Mouse (Mus musculus) kidney, adult 18-20 months (tissue): Measurements from ENCODE around the gene Fbxl4.
A peak's percentile ranks its signal among the peaks of the same experiment; 100 is the strongest.
"Not testable (repeated sequence)": the region's sequence is repeated elsewhere in the genome, so short reads cannot be mapped to it uniquely, and the experiment has no call there.

Experiments
- DNase-seq: peaks from one replicate; pipeline ENCODE4 v3.0.0; 2021

Gene Fbxl4

DNA sequence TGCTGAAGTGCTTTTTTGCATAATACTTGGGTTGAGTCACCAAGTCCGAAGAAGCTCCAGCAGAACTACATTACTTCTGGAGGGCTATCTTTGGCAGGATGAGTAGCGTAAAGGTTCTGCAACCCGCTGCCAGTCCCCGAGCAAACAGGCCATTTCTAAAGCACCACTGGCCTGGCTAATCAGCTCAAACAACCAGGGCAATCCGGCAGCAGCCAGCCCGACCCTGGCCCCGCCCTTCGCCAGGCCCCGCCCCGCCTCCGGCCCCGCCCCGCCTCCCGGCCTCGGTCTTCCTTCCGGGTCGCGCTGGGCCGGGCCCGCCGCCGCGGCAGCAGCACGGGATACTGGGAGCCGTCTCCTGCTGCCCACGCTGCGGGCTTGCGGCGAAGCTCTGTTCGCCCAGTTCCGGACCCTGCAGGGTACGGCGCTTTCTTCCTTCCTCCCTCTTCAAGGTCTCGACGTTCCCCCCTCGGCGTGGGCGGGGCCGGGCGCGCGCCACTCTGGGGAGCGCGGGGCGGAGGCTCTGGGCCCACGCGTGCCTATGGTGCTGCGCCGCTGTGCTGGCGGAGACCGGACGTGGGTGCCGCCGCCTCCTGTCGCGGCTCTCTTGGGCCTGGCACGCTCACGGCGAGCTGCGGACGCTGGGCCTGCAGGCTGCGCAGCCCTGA is at the start of gene Fbxl4:
Gene Fbxl4 (plus strand): TSS at position 278 of the 665 bp plus-strand sequence.
- peak; percentile 91 for DNase-seq

DNA sequence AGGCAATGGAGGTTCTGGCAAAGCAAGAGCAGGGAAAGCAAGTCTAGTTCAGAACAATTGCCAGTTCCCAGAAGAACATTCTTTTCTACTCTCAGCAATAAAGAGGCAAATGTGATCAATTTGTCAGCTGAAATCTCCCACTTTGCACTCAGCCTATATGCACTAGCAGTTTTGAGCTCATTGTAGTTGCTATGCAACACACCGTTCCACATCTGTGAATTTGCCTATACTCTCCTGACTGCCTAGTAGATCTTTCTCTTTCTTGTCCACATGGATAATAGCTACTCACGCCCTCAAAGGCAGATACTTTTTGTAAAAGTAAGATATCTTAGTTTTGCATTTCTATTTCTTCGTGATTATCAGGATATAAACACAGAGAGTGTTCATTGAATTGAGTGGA is 42.8 kb upstream of the Fbxl4 start:
- no peak for DNase-seq

DNA sequence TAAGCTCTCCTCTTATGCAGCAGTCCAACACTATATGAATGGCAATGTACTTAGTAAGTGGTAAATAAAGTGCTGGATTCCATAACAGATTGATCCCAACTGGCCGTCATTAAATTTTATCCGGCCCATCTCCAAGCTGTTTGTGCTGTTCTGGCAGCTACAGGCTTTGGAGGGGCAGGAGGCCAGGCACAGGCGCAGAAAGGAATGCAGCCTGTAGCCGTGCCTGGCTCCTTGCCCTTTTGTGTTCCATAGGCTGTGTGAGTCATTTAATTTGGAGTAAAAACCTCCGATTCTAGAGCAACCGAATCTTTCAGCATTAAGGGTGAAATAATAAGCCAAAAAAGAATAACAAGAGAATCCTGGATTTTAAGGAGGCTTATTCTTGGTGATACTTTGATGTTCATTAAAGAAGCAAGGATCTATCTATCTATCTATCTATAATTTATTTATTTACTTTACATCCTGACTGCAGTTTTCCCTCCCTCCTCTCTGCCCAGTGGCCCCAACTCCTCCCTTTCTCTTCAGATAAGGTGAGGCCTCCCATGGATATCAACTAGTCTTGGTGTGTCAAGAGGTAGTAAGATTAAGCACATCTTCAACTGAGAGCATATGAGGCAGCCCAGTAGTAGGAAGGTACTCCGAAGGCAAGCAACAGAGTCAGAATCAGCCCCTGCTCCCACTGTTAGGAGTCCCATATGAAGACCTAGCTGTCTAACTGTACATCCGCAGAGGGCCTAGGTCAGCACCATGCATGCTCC is 14.3 kb upstream of the Fbxl4 start:
- no peak for DNase-seq

DNA sequence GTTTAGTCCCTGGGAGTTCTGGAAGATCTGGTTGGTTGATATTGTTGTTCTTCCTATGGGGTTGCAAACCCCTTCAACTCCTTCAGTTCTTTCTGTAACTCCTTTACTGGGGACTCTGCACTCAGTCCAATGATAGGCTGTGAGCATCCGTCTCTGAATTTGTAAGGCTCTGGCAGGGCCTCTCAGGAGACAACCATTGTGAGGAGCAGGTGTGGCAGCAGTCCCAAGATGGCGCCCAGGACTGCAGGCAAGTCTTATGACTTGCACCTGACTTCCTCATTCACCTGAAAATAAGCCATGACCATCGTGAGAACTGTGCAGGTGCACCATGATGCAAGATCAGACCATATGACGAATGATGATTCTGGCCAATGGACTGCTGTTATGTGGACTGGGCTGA is 8.3 kb upstream of the Fbxl4 start:
- DNase-seq = not testable (repeated sequence)

DNA sequence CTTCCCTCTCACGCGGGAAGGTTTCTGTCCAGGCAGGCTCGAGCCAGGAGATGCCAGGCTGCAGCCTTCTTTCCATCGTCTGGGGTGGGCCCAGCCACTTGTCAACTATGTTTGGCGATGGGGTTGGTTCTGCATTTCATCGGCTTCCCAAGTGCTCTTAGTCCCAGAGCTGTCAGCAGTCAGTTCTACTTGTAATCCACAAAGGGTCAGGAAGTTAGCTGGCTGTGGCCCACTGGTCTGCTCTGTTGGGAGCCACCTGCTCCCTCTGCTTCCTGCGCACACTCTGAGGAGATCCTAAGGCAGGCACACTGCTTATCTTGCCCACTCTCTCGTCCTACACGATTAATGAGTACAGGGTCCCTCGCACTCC is 573 bp downstream of the Fbxl4 start:
- DNase-seq = no peak

DNA sequence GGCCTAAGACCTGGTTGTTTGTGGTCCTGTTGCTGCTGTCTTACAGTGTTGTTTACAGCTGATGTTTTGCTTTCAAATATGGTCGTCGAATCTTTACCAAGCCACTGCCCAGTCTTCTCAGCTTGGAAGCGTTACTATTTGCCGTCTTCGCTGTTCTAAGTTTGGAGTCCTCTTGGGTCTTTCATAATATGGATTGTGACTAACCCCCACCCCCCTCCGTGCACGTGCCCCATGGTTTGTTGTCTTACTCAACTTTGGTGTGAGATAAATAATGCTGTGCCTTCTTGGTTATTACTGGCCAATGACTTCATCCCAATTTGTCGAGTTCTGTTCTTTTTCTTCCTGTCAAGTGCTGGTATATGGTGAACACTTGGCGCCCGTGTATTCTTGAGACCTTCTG is 1.1 kb downstream of the Fbxl4 start:
- no peak for DNase-seq

DNA sequence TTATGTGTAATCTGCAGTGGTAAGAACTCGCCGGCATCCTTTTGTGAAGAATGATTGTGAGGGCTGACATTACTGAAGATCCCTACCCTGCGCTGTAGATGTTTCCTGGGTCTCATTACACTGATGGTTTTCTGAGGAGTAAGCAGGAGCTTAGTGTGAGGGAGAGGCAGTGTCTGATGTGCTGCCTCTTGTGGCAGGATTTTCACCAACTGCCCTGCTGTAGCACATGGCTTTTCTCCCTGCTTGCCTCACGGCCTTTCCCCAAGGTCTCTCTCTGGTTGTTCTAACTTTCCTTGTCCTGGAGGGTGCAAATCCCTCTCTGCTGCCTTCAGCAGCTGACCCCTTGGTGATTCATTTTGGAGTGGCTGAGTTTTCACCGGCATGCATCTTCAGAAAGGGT is 10.0 kb downstream of the Fbxl4 start:
- DNase-seq = no peak

DNA sequence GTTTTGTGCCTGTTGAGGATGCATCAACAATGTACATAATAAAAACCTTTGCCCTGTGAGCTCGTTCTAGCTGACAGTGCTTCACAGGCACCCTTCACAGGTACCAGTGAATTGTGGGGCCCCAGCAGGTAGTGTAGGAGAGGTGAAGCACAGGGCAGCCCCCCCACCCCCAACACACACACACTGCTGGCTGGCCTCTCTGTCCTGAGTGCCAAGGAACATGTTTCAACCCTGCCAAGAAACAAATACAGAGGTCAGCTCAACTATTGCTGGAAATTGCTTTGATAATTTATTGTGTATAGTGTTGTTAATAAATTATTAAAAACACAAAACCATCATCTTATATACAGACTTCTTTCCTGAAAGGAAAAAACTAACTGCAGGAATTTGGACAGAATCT is 21.2 kb downstream of the Fbxl4 start:
- no peak for DNase-seq

DNA sequence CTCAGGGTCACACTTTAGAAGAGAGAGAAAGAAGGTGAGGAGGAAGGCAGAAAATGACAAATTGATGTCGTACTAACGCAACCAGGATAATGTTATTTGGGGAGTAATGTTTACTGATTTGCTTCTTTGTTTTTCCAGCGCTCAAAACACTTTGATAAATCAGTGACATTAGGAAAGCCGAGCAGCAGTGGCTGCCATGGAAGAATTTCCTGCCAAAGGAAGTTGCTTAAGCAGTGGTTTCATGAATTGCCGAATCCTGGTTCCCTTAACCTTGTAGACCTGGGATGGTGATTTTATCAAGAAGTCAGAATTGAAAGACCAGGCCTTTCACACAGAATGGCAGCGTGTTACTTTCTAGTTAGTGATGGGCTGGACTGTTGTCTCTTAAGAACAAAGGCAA is 23.3 kb downstream of the Fbxl4 start:
- DNase-seq = no peak

DNA sequence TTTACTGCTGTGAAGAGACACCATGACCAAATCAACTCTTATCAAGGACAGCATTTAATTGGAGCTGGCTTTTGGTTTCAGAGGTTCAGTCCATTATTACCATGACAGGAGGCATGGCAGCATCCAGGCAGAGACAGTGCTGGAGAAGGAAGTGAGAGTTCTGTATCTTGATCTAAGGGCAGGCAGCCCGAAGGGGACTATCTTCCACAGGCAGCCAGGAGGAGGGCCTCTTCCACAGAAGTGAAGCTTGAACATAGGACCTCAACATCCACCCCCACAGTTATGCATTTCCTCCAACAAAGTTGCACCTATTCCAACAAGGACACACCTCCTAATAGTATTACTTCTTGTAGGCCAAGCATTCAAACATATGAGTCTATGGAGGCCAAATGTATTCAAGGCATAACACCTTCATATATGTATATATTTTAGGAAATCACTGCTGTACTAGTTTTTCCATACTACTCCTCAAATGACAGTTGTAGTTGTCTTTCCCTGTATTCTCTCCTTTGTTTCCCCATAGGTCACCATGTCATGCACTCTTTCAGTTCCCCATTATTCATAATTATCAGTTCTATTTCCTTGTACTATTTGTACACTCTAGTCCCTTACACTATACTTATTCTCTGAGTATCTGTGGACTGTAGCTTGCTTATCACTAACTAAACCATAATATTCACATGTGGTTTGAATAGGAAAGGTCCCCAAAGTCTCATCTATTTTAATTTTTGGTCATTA is 26.4 kb downstream of the Fbxl4 start:
- DNase-seq = no peak

DNA sequence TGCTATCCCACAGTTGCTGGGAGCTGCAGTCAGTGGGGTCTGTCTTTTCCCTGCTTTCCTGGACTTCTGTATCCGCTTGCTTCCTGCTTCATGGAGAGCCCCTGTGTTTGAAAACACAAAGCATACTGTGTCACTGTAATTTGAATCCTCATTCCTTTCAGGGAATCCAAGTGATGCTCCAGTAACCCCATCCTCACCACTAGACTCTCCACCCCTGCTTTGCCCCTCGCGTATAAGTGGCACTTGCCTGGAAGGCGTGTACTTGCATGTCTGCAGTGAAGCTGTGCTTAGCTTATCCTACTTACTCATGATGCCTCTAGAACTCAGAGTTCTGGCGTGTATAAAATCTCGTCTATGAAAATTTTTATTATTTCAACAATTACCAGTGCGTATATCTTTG is 32.7 kb downstream of the Fbxl4 start:
- DNase-seq = no peak

DNA sequence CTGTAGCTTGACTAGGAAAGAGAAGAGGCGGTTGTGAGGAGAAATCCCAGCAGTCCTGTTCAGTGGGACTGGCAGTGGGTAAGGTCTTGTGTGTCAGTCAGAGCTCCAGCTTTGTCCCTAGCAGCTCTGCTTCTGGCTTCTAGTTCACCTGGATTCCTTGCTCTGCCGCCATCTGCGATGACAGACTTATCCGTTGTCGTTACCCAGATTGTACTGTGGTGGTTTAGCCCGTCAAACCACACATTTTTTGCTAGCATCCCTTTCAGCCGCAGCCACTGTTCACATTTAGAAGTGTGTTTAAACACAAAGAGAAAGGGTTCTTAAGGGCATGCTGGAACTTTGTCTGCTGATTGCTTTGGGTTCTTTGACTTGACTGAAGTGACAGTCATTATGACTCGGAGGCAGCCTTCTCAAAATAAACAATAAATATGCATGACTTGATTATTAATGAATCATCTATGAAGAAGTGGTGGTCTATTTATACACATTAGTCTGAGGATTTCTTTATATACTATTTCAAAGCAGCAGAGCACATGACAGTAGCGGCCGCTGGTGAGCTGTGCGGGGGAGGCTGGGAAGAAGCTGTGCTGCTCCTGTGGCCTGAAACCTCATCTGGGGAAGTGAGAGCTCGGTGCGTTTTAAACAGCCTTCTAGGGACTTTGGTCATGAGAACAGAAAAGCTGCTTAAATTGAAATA is 35.6 kb downstream of the Fbxl4 start:
- no peak for DNase-seq

DNA sequence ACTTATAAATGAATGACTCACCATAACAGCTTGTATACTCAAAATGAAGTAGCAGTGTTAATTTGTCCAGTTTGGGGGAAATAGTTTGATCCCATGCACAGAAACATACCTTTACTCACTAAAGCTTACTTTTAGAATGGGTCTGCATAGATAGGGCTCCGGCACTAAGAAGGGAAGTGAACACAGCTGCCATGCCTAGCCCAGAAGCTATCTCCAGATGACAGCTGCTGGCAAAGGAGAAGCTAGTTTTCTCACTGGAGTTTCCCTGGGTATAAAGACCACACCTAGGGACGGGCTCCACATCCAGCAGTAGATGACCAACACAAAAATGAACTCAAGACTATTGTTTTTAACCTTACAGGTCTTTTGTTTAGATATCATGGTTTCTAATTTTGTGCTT is 38.1 kb downstream of the Fbxl4 start:
- DNase-seq = no peak

DNA sequence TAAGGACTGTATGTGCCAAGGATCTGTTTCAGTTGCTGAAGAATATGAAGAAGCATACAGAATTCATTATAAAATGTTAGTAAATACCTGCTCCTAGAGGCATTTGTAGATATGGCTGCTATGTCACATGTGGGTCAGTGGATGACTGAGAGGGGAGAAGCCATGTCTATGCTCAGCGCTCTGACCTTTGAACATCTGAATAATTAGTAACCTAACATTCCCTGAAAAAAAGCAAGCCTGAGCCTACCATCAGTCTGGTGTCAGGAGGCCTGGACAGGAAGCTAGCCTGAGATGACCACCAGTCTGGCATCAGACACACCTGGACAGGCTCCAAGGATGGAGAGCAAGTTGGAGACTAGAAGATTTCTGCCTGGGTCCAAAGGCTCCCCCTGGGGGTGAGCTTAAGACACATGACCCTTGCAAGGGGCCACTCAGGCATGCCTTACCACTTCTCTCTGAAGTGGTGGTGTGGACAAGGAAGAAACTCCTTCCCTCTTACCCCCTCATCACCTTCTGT is 39.2 kb downstream of the Fbxl4 start:
- peak; percentile 48 for DNase-seq

DNA sequence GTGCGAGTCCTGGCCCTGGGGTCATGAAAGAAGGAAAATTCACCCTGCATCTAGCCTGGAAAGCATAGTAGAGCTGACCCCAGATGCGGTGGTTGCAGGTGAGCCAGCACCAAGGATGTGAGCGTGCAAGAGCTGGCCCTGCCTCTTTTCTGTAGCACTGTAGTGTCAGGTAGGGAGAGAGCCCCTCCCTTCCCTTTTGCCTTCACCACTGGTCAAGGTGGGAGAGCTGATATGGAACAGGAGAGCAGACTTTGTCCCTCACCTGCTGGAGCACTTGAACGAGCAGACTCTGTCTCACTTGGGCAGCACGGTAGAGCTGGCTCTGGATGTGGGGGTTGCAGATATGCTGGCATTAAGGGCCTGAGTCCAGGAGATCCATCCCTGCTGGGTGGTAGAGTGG is 39.7 kb downstream of the Fbxl4 start:
- no peak for DNase-seq

DNA sequence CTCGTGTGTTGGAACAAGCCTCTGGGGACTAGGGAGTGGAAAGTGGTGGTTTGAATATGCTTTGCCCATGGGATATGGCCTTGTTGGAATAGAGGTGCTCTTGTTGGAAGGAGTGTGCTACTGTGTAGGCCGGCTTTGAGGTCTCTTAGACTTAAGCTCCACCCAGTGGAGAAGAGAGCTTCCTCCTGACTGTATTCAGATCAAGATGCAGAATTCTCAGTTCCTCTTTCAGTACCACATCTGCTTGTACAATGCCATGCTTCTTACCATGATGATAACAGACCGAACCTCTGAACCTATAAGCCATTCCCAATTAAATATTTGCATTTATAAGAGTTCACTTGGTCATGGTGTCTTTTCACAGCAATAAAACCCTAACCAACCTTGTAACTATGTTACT is 44.7 kb downstream of the Fbxl4 start:
- no peak for DNase-seq

DNA sequence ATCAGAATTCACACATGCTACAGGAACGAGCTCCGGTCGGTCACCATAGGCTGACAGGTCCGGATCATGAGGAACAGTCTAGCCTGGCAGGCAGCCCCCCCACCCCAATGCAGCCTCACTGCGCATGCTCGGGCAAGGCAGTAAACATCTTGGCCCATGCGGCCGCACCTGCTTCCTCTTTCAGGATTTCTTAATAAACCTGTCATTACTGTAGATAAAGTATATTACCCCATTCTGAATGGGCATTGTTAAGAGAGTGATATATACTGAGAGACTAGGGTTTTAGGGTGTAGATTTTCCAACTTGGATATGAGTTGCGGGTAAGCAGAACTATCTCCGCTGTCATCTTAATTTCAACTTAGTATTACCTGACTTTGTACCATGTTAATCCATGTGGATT is 45.6 kb downstream of the Fbxl4 start:
- no peak for DNase-seq

DNA sequence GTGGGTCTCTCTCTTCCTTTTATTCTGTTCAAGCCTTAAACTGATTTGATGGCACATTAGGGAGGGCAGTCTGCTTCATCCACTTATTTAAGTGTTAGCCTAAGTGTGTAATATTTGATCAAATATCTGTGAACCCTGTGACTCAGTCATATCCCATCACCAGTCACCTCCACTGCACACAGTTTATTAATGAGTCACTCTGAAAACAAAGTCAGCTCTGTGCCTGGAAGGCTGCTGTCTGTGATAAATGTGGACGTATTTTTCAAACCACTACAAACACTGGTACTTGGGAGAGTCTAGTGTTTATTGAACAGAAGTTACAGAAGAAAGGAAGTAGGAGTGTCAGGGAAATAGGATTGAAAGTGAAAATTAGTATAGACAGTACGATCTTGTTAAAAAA is 63.3 kb downstream of the Fbxl4 start:
- DNase-seq = no peak

DNA sequence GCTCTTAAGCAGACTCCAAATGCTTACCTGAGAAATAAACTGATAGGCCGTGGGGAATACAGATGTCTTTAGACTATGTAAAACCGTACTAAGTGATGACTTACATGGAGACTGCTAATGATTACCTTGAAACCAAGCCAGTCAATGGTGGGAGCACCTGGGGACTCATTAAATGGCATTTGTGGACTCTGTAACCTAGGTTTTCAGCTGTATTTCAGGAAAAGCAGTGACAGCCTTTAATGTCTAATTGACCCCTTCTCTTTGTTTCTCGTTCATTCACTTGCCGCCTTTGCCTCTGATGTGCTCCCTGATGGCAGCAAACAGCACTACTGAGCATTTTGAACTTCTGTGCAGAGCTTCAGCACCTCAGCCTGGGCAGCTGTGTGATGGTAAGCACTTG is 65.1 kb downstream of the Fbxl4 start:
- no peak for DNase-seq

DNA sequence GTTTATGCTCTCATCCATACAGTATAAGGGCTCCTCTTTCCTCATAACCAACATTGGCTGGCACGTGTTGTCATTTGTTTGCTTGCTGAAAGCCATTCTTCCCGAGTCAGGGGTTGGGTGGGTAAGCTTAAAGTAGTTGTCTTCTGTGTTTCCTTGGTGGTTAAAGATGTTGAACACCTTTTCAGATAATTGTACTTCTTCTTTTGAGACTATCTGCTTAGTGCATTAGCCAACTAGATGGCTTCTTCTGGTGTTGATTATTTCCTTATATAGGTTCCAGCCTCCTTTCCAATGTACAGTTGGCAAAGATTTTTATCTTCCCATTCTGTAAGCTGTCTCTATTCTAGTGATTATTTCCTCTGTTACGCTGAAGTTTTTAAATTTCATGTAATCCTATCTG is 70.8 kb downstream of the Fbxl4 start:
- no peak for DNase-seq

DNA sequence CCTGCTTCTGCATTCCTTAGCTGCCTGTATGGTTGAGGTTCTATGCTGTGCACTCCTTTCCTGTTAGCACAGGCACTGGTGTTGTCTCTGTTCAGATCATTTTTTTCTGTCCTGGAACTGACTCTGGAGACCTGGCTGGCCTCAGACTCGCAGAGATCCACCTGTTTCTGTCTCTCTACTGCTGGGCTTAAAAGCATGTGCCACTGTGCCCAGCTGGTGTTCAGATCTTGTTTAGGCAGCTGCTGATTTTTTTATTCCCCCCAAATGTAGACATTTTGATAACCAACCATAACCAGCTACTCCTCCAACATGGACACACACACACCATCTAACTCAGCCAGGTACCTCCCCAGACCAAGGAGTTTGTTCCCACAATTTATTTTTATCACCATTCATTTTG is 112.2 kb downstream of the Fbxl4 start:
- no peak for DNase-seq

DNA sequence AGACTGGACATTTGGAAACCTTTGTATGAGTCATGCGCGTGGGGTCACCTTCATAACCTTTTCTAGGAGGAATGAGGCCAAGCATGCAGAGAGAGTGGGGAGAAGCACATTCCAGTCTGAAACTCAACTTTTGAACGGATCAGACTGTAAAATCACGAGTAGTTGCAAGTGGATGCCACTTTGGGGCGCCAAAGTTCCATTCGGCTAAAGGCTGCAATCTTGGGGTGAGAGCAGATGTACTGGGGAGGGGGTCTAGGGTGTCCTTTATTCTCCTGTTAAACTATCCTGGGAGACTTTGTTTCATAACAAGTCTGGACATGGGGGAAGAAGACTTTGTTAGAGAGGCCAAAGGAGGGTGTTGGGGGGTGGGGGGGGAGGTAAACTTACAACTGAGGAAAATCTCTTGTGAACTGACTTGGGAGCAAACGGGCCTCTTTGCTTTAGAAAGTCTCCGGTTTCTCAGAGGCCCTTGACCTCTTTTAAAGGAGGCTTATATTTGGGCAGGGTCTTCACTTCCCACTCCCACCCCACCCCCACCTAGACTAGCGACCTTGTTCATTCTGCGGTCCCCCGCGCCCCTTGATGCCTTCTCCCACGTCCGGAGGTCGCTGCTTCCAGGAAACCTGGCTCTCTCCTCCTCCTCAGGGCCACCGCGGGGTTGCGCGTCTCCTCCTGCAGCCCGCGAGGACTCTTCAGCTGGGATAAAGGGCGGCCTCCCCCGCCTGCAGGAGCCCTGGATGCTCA is 119.8 kb downstream of the Fbxl4 start:
- peak; percentile 27 for DNase-seq
